Mouse (Mus musculus) liver, postnatal 0 days (tissue): Measurements from ENCODE around the gene Irf7.

ENCODE experiments used
- CTCF ChIP-seq: sonication (generic); IDR thresholded peaks from 2 replicates; pipeline ENCODE4 v1.5.1; 2016; ENCODE audit warnings: antibody characterized with exemption, low read depth
- EP300 ChIP-seq: IDR thresholded peaks from 2 replicates; pipeline ENCODE4 v1.6.1; 2016; ENCODE audit warnings: antibody characterized with exemption, low read depth, mild to moderate bottlenecking

DNA sequence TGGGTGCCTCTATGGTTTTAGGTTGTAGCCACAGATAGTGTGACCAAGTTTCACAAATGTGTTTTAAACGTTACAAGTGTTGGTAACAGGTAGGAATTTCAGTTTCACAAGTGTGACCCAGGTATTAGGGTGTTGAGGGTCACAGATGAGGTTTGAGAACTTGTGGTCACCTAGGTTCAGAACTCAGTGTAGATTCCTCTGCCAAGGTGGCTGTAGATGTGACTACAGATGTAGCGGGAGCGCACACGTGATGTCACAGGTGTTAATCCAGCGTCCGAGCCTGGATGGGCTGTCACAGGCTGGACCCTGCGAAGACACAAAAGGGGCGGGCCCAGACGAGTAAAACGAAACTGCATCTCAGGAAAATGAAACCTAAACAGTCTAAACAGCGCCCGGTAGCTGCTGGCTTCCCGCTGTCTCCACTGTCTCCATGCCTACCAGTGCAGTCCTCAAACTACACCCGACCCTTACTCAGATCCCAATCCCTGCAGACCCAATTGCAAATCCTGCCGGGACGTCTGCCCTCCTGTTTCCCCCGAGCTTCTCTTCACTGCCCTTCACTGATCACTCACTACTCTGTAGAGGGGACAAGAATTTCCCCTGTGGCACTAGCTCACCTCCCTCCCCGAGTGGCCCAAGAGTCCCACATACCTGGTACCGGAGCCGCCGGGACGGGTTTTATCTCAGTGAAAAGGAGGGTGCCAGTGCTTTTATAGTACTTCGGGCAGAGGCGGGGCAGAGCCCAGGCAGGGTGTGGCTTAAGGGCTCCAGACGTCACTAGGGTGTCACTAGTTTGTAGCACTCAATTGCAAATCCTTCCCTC is at the start of gene Irf7:
- TF ChIP-seq CTCF (no peak), EP300 (no peak)
